ENCODE assay signal across 9 mouse cellular contexts in genomic region chr5:70843096-70843734, GRCm38 (mm10). TPM values are rescaled to one million over a fixed set of nuclear protein-coding genes. Genes with fewer than 3 reads are reported as not detected.
DNase-seq lines count a peak whose midpoint lies in the region; ATAC-seq and TF ChIP-seq lines count a peak whose summit lies in the region.
"Had no signal": no experiment of that assay in that cellular context is flagged by ENCODE, and none has a peak within 500 bp of the region (broad histone marks: within the 10 kb centered on the region; RNA-seq: fewer than 3 reads in every experiment).

No protein-coding gene starts in this region.

- H3K9me3 ChIP-seq in lung, embryonic 14.5 days (ENCODE audit: low read depth, low read length): no peaks in the 10 kb centered on the region
- H3K9me3 ChIP-seq in embryonic facial prominence, embryonic 11.5 days (replicated peaks; ENCODE audit: control insufficient read depth, low read length): no peaks in the 10 kb centered on the region
- H3K9me3 ChIP-seq in limb, embryonic 14.5 days (ENCODE audit: control insufficient read depth, low read length): no peaks in the 10 kb centered on the region
- H3K9me3 ChIP-seq in stomach, embryonic 14.5 days (ENCODE audit: control insufficient read depth, low read depth, low read length): no peaks in the 10 kb centered on the region
- H3K9me3 ChIP-seq in liver, embryonic 12.5 days (replicated peaks): no peaks in the 10 kb centered on the region

- H3K36me3 ChIP-seq in lung, embryonic 14.5 days (ENCODE audit: insufficient read depth): no peaks in the 10 kb centered on the region
- H3K36me3 ChIP-seq in embryonic facial prominence, embryonic 11.5 days (replicated peaks; ENCODE audit: control insufficient read depth, insufficient read depth, low read depth, low read length): no peaks in the 10 kb centered on the region
- no peaks in the 10 kb centered on the region for H3K36me3 ChIP-seq in limb, embryonic 14.5 days (ENCODE audit: control insufficient read depth, insufficient read depth, low read length)
- no peaks in the 10 kb centered on the region for H3K36me3 ChIP-seq in stomach, embryonic 14.5 days (ENCODE audit: control insufficient read depth, insufficient read depth, low read length)
- no peaks in the 10 kb centered on the region for H3K36me3 ChIP-seq in liver, embryonic 12.5 days

- DNase-seq in lung, embryonic 14.5 days: peak; percentile 81
- DNase-seq in lung, adult 2 months: no peak
- peak; percentile 91 for DNase-seq in embryonic facial prominence, embryonic 11.5 days (ENCODE audit: low spot score)
- DNase-seq in hindlimb bud, embryonic 11.5 days (ENCODE audit: extremely low spot score, low read depth, low spot score): peak; percentile 73
- peak; percentile 82 for DNase-seq in limb, embryonic 14.5 days (ENCODE audit: low spot score)
- DNase-seq in natural killer cell, adult 2 months (ENCODE audit: low spot score in 2 of 2): no peak

- H3K4me3 ChIP-seq in lung, embryonic 14.5 days (ENCODE audit: low read depth, low read length): no peak overlapping the region
- H3K4me3 ChIP-seq in lung, adult 2 months (replicated peaks; ENCODE audit: extremely low read depth, low read depth, low read length): no peak overlapping the region
- peak overlapping the region; percentile 5; the same call in 1 of the 2 replicates for H3K4me3 ChIP-seq in embryonic facial prominence, embryonic 11.5 days (ENCODE audit: low read depth, low read length)
- H3K4me3 ChIP-seq in limb, embryonic 14.5 days (replicated peaks; ENCODE audit: low read length): peak overlapping the region; percentile 20; the same call in 1 of the 2 replicates
- H3K4me3 ChIP-seq in stomach, embryonic 14.5 days (ENCODE audit: low read depth, low read length): peak overlapping the region; percentile 13
- no peak overlapping the region for H3K4me3 ChIP-seq in liver, embryonic 12.5 days
- H3K4me3 ChIP-seq: myocyte had no signal

- no peak overlapping the region for H3K27ac ChIP-seq in lung, embryonic 14.5 days (ENCODE audit: low read depth)
- H3K27ac ChIP-seq in embryonic facial prominence, embryonic 11.5 days (replicated peaks; ENCODE audit: low read depth, low read length): no peak overlapping the region
- H3K27ac ChIP-seq in limb, embryonic 14.5 days (replicated peaks; ENCODE audit: low read depth, low read length): no peak overlapping the region
- H3K27ac ChIP-seq in stomach, embryonic 14.5 days (ENCODE audit: low read length): no peak overlapping the region
- H3K27ac ChIP-seq in liver, embryonic 12.5 days: no peak overlapping the region

- WGBS in lung, embryonic 14.5 days: 13% methylated on average over 11 of the region's 11 CpGs
- 15% methylated on average over 11 of the region's 11 CpGs for WGBS in lung, adult 2 months
- WGBS in embryonic facial prominence, embryonic 11.5 days: 12% methylated on average over 11 of the region's 11 CpGs
- WGBS in limb, embryonic 14.5 days: 16% methylated on average over 11 of the region's 11 CpGs
- WGBS in stomach, embryonic 14.5 days: 15% methylated on average over 11 of the region's 11 CpGs
- 24% methylated on average over 11 of the region's 11 CpGs for WGBS in liver, embryonic 12.5 days (ENCODE audit: insufficient replicate concordance)

- no peak overlapping the region for H3K9ac ChIP-seq in lung, embryonic 14.5 days
- H3K9ac ChIP-seq in embryonic facial prominence, embryonic 11.5 days (replicated peaks; ENCODE audit: low read length): no peak overlapping the region
- H3K9ac ChIP-seq in limb, embryonic 14.5 days (ENCODE audit: low read depth, low read length, severe bottlenecking): no peak overlapping the region
- H3K9ac ChIP-seq in stomach, embryonic 14.5 days (replicated peaks; ENCODE audit: low read depth, low read length): no peak overlapping the region
- H3K9ac ChIP-seq in liver, embryonic 12.5 days: no peak overlapping the region

- no peak for TF ChIP-seq CTCF in lung, embryonic 14.5 days (IDR thresholded peaks at IDR 0.05; ENCODE audit: low read depth)
- TF ChIP-seq CTCF in lung, adult 2 months (IDR thresholded peaks at IDR 0.05; ENCODE audit: insufficient read depth, low read length): no peak

- TF ChIP-seq POLR2A in lung, adult 2 months (IDR thresholded peaks at IDR 0.05; ENCODE audit: borderline replicate concordance, extremely low read depth, low read depth, low read length): no peak
- no peak for TF ChIP-seq POLR2A in limb, embryonic 14.5 days (IDR thresholded peaks at IDR 0.05; ENCODE audit: borderline replicate concordance, extremely low read depth, insufficient read depth, insufficient read length)

- peak; percentile 97 for ATAC-seq in lung, embryonic 14.5 days (ENCODE audit: insufficient read depth)
- ATAC-seq in embryonic facial prominence, embryonic 11.5 days (replicated peaks; ENCODE audit: insufficient number of reproducible peaks, low FRiP score, low TSS enrichment, low read depth): peak; percentile 91
- ATAC-seq in limb, embryonic 14.5 days (ENCODE audit: low FRiP score, low read depth): peak; percentile 91
- peak; percentile 88 for ATAC-seq in stomach, embryonic 14.5 days (ENCODE audit: insufficient number of reproducible peaks, insufficient read depth, low FRiP score, low read depth)
- ATAC-seq in liver, embryonic 12.5 days: no peak

- H3K4me1 ChIP-seq in lung, embryonic 14.5 days (ENCODE audit: insufficient read depth): no peaks in the 10 kb centered on the region
- no peaks in the 10 kb centered on the region for H3K4me1 ChIP-seq in lung, adult 2 months (ENCODE audit: control insufficient read depth, insufficient read depth, low read length)
- H3K4me1 ChIP-seq in embryonic facial prominence, embryonic 11.5 days (ENCODE audit: control insufficient read depth, insufficient read depth, low read length): no peaks in the 10 kb centered on the region
- H3K4me1 ChIP-seq in limb, embryonic 14.5 days (ENCODE audit: control insufficient read depth, insufficient read depth, low read length): no peaks in the 10 kb centered on the region
- no peaks in the 10 kb centered on the region for H3K4me1 ChIP-seq in stomach, embryonic 14.5 days (ENCODE audit: control insufficient read depth, insufficient read depth, low read length)
- no peaks in the 10 kb centered on the region for H3K4me1 ChIP-seq in liver, embryonic 12.5 days

- H3K4me2 ChIP-seq in lung, embryonic 14.5 days: peak overlapping the region; percentile 38
- peak overlapping the region; percentile 48 for H3K4me2 ChIP-seq in embryonic facial prominence, embryonic 11.5 days (ENCODE audit: low read depth, low read length)
- H3K4me2 ChIP-seq in limb, embryonic 14.5 days (replicated peaks; ENCODE audit: low read depth, low read length, severe bottlenecking): peak overlapping the region; percentile 45
- H3K4me2 ChIP-seq in stomach, embryonic 14.5 days (replicated peaks; ENCODE audit: low read depth, low read length): peak overlapping the region; percentile 45
- H3K4me2 ChIP-seq in liver, embryonic 12.5 days: no peak overlapping the region

- no peaks in the 10 kb centered on the region for H3K27me3 ChIP-seq in lung, embryonic 14.5 days (ENCODE audit: insufficient read depth, low read length)
- no peaks in the 10 kb centered on the region for H3K27me3 ChIP-seq in embryonic facial prominence, embryonic 11.5 days (ENCODE audit: control insufficient read depth, insufficient read depth, low read length)
- no peaks in the 10 kb centered on the region for H3K27me3 ChIP-seq in limb, embryonic 14.5 days (ENCODE audit: control insufficient read depth, insufficient read depth, low read length)
- no peaks in the 10 kb centered on the region for H3K27me3 ChIP-seq in stomach, embryonic 14.5 days (ENCODE audit: control insufficient read depth, insufficient read depth, low read length)
- H3K27me3 ChIP-seq in liver, embryonic 12.5 days (replicated peaks): no peaks in the 10 kb centered on the region

RNA-seq across cellular contexts. Expression of gene Gabrg1, which starts 0.8 kb away (rescaled TPM):
- 0.08 TPM in 1 of 2 replicates, not detected in the other for polyA plus RNA-seq in lung, embryonic 14.5 days (2014; fragmentation: Nextera tagmentation; extraction: Ambion mirVana)
- polyA plus RNA-seq in lung, adult 2 months (2012; rRNA removed): not detected in 2 replicates
- polyA plus RNA-seq in embryonic facial prominence, embryonic 11.5 days (2014; fragmentation: Nextera tagmentation; extraction: Ambion mirVana): 0.07 and 0.13 TPM in 2 replicates
- 0.01 TPM in 1 of 2 replicates, not detected in the other for polyA plus RNA-seq in limb, embryonic 14.5 days (2012; rRNA removed)
- not detected in 2 replicates for polyA plus RNA-seq in limb, embryonic 14.5 days (2014; fragmentation: Nextera tagmentation; extraction: Ambion mirVana)
- polyA plus RNA-seq in stomach, embryonic 14.5 days (2014; fragmentation: Nextera tagmentation; extraction: Ambion mirVana): 0.20 and 0.39 TPM in 2 replicates
- polyA plus RNA-seq in liver, embryonic 12.5 days (2016; fragmentation: Nextera tagmentation; extraction: Ambion mirVana): not detected in 2 replicates
- polyA plus RNA-seq: myocyte had no signal

Comparison
In these comparisons a context has a peak if more than half of its experiments do, and no peak if none do; other contexts are left out.
1. DNase-seq: peak in lung, embryonic 14.5 days (single experiment), embryonic facial prominence, embryonic 11.5 days (single experiment), hindlimb bud, embryonic 11.5 days (single experiment) and limb, embryonic 14.5 days (single experiment); none in lung, adult 2 months (single experiment) and natural killer cell, adult 2 months (0 of 2).
2. H3K4me3 ChIP-seq: peak in embryonic facial prominence, embryonic 11.5 days (single experiment), limb, embryonic 14.5 days (single experiment) and stomach, embryonic 14.5 days (single experiment); none in lung, embryonic 14.5 days (single experiment), lung, adult 2 months (single experiment) and liver, embryonic 12.5 days (single experiment).